Mouse (Mus musculus) gastrocnemius, postnatal 36 days (tissue): Measurements from ENCODE around the gene Sned1. TPM values are rescaled to one million over a fixed set of nuclear protein-coding genes. Genes with fewer than 3 reads are reported as not detected.
A peak's percentile ranks its signal among the peaks of the same experiment; 100 is the strongest.
"Not testable (repeated sequence)": the region's sequence is repeated elsewhere in the genome, so short reads cannot be mapped to it uniquely, and the experiment has no call there.

Experiments
- DNase-seq, 2 experiments: peaks; one replicate each; pipeline ENCODE4 v3.0.0; 2022
- intact Hi-C: fragments of 180-260 bp; cut with DNase I; formaldehyde crosslinking; loops from one replicate; pipeline ENCODE4 v1.15.1; 2025
- long read RNA-seq, 2 experiments: library from polyadenylated mRNA; stranded (forward); transcript quantifications; one replicate each; pipeline ENCODE4 v2.0.0; 2021
- total RNA-seq, 2 experiments: library from RNA; stranded (reverse); gene quantifications; 2 replicates each; pipeline ENCODE4 v1.2.3; 2021

Gene Sned1
- 1 to 10 TPM; 4.3 to 5.4 TPM for total RNA-seq
- long read RNA-seq, experiment 1 = 0 reads
- long read RNA-seq, experiment 2 = 0 reads

GRCm38 (mm10) chr1:93235576-93236544, at the start of gene Sned1:
TSS of gene Sned1 (plus strand) at chr1:93235841.
- peak; percentile 91 to 93 for DNase-seq
- intact Hi-C loops = no loop called here

GRCm38 (mm10) chr1:93190726-93191305, 44.8 kb upstream of the Sned1 start:
- intact Hi-C loops = no loop called here
- no peak for DNase-seq

- intact Hi-C loops = no loop called here
- no peak for DNase-seq
Measured at GRCm38 (mm10) chr1:93194961-93195360, 40.7 kb upstream of the Sned1 start.

- intact Hi-C loops, DNase-seq: not testable (repeated sequence)
Measured at GRCm38 (mm10) chr1:93197454-93197853, 38.2 kb upstream of the Sned1 start.

- no peak for DNase-seq
- intact Hi-C loops = no loop called here
Measured at GRCm38 (mm10) chr1:93197916-93198315, 37.7 kb upstream of the Sned1 start.

DNA sequence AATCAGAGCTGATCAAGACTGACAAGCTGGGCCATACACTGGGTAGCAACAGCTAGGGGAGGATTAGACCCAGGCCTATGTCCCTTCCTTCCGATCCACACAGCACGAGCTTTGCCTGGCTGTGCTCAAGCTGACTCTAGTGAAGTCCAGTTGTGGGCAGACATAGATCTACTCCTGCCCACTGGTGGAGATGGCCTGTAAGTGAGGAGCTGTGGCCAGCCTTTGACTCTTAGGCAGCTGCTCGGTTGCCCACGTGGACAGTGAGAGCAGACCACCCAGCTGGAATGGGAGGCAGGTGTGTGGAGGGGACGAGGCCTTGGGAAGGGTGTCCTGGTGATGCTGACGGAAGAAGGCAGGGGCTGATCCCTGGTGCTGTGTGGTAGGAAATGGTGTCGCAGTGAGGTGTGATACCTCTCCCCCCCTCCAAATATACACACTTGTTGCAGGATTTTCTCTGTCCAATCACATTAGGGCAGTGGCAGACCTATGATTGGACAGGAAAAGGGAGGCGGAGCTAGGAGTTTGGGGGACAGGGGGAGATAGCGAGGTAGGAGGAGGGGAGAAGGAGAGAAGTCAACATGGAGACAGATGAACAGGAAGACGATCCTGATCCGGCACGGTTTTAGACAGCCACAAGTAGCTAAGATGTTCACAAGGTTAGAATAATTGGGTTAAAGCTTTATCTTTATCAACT, 29.2 kb upstream of the Sned1 start:
- intact Hi-C loops = no loop called here

GRCm38 (mm10) chr1:93207536-93208064, 28.0 kb upstream of the Sned1 start:
- no peak for DNase-seq
- intact Hi-C loops = no loop called here

More for the DNA sequence above, 29.2 kb upstream of the Sned1 start:
- no peak for DNase-seq

DNA sequence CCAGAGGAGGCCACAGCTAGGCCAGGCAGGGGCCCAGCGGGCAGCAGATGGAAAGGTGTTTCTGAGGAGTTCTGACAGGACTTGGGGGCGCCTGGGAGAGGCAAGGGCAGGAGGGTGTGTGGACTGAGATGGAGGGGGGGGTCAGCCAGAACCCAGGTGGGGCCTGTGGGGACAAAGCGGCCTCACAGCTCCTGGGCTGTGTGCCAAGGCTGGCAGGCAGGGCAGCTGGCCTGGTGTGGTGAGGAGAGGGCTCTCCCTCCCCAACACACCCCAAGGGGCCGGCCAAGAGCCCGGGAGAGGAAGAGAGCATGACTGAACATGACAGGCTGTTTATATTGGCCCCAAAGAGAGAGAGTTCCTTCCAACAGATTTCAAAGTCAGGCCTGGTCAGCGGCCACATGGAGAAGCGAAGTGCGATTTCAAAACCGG, 25.4 kb upstream of the Sned1 start:
- intact Hi-C loops = no loop called here
- peak; percentile 17 to 27 for DNase-seq

DNA sequence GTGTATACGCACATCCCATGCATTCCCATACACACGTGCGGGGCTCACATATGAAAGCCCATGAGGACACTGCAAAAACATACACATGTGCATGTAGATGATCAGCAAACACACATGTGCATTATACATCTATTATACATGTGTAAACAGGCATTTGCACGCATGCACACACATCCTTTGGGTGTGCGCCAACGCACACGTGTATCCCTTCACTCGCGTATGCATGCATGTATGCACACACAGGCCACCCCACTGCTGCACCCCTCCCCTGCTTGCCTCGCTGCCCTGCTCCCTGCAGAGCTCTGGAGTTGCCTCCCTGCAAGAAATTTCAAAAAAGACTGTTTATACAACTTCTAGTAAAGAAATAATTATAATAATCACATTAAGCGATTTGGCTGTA, 24.6 kb upstream of the Sned1 start:
- no peak for DNase-seq
- intact Hi-C loops = no loop called here

DNA sequence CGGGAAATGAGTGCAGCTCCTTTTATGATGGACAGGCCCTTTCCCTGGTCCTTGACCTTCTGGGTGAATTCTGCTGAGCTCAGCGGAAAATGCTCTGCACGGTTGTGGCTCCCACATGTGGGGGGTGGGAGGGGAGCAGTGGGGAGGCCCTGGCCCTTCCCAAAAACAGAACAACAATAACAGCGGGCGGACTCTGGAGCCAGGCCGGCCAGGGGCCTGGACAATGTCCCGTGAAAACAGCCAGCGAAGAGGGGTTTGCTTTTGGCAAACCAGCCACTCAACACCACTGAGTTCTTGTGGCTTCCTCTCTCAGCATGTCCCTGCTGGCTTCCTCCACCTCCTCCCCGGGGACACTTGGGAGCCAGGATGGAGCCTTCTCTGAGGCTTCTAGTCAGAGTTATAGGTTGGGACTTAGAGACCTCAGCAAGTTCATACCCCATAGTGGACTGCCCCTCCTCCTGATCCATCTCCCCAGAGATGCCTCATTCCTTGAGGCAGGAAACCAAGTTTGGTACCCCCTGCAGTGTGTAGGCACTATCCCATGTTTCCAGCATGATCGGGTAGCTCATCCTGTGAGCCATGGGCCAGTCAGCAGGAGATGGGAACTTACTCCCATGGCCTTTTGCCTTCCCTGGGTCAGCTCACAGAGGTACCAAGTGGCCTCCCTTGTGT, 24.0 kb upstream of the Sned1 start:
- intact Hi-C loops = no loop called here
- DNase-seq = peak in 1 of 2 experiments; percentile 32

- DNase-seq = no peak
- intact Hi-C loops = no loop called here
Measured at GRCm38 (mm10) chr1:93212441-93212840, 23.2 kb upstream of the Sned1 start.

GRCm38 (mm10) chr1:93214612-93215011, 21.0 kb upstream of the Sned1 start:
- intact Hi-C loops = no loop called here
- no peak for DNase-seq

- intact Hi-C loops = no loop called here
- no peak for DNase-seq
Measured at GRCm38 (mm10) chr1:93216839-93217497, 18.7 kb upstream of the Sned1 start.

GRCm38 (mm10) chr1:93217530-93217929, 18.1 kb upstream of the Sned1 start:
- no peak for DNase-seq

GRCm38 (mm10) chr1:93220776-93221175, 14.9 kb upstream of the Sned1 start:
- DNase-seq = no peak
- intact Hi-C loops = no loop called here

More at GRCm38 (mm10) chr1:93217530-93217929, 18.1 kb upstream of the Sned1 start:
- intact Hi-C loops = no loop called here

- intact Hi-C loops = no loop called here
- DNase-seq = peak in 1 of 2 experiments; percentile 24
Measured at GRCm38 (mm10) chr1:93223972-93224371, 11.7 kb upstream of the Sned1 start.

GRCm38 (mm10) chr1:93225226-93225625, 10.4 kb upstream of the Sned1 start:
- DNase-seq = no peak
- intact Hi-C loops = no loop called here

DNA sequence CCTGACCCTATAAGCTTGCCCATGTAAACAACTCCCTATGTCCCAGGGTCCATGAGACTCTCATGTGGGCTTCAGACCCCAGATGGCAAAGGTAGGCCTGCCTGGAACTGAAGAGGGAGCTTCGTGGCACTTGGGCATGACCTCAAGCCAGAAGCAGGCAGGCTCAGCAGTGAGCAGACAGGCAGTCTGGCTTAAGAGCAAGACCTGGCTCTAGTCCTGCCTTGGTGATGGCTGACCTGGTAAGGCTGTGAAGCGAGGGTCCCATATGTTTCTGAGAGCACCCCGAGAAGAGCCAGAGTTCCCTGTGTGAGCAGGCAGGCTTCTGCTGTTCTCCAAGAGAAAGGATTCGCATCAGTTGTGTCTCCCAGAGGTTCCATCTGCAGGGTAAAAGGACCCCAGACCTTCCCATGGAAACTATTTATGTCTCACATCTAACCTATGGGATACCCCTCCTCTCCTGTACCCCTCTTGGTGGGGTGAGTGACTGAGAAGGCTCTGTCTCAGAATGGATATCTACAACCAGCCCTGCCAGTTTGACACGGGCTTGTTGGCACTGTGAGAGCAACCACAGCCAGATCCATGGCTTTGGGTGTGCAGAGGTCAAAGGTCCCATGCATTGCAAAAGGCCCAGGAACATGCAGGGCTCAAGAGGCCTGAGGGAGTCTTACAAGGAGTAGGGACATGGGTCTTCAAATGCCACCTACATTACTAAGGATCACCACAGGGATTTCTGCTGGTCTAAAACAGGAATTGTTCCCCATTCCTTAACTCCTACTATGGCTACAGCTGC, 9.7 kb upstream of the Sned1 start:
- intact Hi-C loops = no loop called here

More for the DNA sequence above, 9.7 kb upstream of the Sned1 start:
- no peak for DNase-seq
